Mouse (Mus musculus): ENCODE results near the gene Gpr82.
A peak's percentile ranks its signal among the peaks of the same experiment; 100 is the strongest.

The Gpr82 gene

DNA sequence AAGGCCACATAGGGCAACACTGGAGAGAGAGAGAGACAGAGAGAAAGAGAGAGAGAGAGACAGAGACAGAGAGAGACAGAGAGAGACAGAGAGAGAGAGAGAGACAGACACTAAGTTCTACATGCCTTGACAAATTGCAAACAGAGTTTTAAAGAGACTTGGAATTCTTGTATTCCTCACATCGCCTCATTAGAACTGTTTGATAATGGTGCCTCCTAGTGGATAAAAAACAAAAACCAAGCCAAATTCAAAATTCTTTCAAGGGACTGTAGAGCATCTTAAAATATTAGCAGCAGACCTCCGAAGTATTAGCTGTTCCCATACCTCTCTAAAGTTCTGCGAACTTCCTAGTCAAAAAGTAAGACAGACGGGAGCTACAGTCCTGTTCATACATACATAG is 30.7 kb downstream of the Gpr82 start:
- DNase-seq (ENCODE audit: low spot score in 2 of 2), result no peak

DNA sequence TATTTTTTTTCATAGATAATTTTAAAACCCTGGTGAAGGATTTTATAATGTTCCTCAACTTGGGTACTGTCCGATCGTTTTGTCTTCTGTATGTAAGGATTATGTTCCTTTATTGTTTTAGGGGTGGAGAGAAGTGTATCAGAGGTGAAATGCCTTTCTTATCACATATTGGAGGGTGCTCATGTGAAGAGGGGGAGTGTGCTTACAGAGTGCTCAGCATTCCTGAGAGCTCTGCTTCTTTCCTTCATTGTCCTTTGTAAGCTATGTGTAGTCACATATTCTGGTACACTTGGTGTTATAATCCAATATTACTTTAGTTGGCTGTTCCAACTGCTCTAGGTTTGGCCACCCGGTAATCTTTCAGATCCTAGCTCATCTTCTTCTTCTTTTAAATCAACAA is 39.5 kb downstream of the Gpr82 start:
- DNase-seq (ENCODE audit: low spot score in 2 of 2), result no peak

DNA sequence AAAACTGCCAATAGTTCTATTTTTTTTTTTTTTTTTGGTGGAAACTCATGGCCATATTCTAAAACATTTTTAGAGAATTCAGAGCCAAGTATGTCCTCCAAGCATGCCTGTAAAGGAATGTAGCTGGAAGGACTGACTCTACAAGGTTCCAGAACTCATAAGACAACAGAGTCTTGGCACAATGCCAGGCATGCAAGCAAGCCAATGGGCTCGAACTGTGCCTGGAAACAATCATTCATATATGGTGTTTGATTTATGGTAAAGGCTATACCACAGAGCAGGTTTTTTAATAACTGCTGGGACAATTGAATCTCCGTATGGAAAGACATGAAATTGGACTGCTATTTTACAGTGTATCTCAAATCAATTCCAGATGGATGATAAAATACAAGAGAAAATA is 43.9 kb downstream of the Gpr82 start:
- DNase-seq (ENCODE audit: low spot score in 2 of 2), result no peak

DNA sequence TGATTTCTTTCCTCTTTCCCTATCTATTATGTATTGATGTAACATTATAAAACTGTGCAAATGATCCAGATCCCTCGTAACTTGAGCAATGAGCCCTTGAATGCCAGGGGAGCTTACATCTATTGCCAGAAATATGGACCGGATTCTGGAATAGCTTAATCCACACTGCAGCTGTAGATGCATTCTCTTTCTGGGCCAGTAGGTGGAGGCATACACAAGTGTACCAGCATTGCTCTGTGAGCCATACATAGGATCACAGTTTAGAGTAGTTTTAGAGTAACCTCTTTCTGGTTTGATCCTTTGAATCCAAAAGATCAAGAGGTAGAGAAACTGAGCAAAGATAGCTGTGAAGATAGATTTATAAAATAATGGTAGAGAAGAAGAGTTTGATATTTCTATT is 49.0 kb downstream of the Gpr82 start:
- DNase-seq (ENCODE audit: low spot score in 2 of 2), result peak in 1 of 2 experiments; percentile 36
